Mouse (Mus musculus) limb, embryonic 11.5 days (tissue): ENCODE results near the gene Cdc6. TPM values are rescaled to one million over a fixed set of nuclear protein-coding genes. Genes with fewer than 3 reads are reported as not detected.

Experiments used
- ATAC-seq: fragments of 200-750 bp; cut with Nextera tagmentation; 2 replicates; pipeline ENCODE4 v1.8.0; 2017; ENCODE audit warnings: low read depth; ENCODE audit not compliant: insufficient number of reproducible peaks, low FRiP score, low TSS enrichment
- DNase-seq: peaks from one replicate; pipeline ENCODE4 v3.0.0-alpha.2; 2015; ENCODE audit warnings: low spot score
- H3K27ac ChIP-seq: fragments of 300-500 bp; sonication (generic); replicated peaks from 2 replicates; pipeline ENCODE4 v1.5.1; 2014; ENCODE audit warnings: low read depth, mild to moderate bottlenecking, low read length
- H3K27me3 ChIP-seq: fragments of 300-500 bp; sonication (generic); 2 replicates; pipeline ENCODE4 v1.6.1; 2014; ENCODE audit warnings: mild to moderate bottlenecking, low read length, mixed read lengths; ENCODE audit not compliant: control insufficient read depth, insufficient read depth
- H3K36me3 ChIP-seq: fragments of 300-500 bp; sonication (generic); 2 replicates; pipeline ENCODE4 v1.6.1; 2014; ENCODE audit warnings: mild to moderate bottlenecking, low read length, moderate library complexity, mixed read lengths; ENCODE audit not compliant: control insufficient read depth, insufficient read depth
- H3K4me1 ChIP-seq: fragments of 300-500 bp; sonication (generic); 2 replicates; pipeline ENCODE4 v1.6.1; 2014; ENCODE audit warnings: low read length, mixed read lengths; ENCODE audit not compliant: control insufficient read depth, insufficient read depth
- H3K4me2 ChIP-seq: fragments of 300-500 bp; sonication (generic); 2 replicates; pipeline ENCODE4 v1.6.1; 2014; ENCODE audit warnings: low read depth, mild to moderate bottlenecking, moderate library complexity; ENCODE audit not compliant: severe bottlenecking
- H3K4me3 ChIP-seq: fragments of 300-500 bp; sonication (generic); 2 replicates; pipeline ENCODE4 v1.5.1; 2014; ENCODE audit warnings: low read depth, low read length
- H3K9ac ChIP-seq: fragments of 300-500 bp; sonication (generic); 2 replicates; pipeline ENCODE4 v1.6.1; 2014; ENCODE audit warnings: mild to moderate bottlenecking, low read length
- H3K9me3 ChIP-seq: fragments of 300-500 bp; sonication (generic); 2 replicates; pipeline ENCODE4 v1.6.1; 2016; ENCODE audit warnings: low read length; ENCODE audit not compliant: control insufficient read depth
- WGBS: fragments of 180-500 bp; shearing (Covaris S2); extraction: QIAGEN DNeasy Blood & Tissue Kit; methylation state at CpG from one replicate; pipeline ENCODE4 v1.1.7; 2014; 5-methylcytosine and 5-hydroxymethylcytosine counted together
- polyA plus RNA-seq: library from polyadenylated mRNA; unstranded; fragments of >200 nt; fragmentation: Nextera tagmentation; extraction: Ambion mirVana; gene quantifications from 2 replicates; pipeline ENCODE4 v1.2.1, GENCODE M21; 2014

The Cdc6 gene
- polyA plus RNA-seq, 1 experiment from 2014 or later = 58.7 TPM

DNA sequence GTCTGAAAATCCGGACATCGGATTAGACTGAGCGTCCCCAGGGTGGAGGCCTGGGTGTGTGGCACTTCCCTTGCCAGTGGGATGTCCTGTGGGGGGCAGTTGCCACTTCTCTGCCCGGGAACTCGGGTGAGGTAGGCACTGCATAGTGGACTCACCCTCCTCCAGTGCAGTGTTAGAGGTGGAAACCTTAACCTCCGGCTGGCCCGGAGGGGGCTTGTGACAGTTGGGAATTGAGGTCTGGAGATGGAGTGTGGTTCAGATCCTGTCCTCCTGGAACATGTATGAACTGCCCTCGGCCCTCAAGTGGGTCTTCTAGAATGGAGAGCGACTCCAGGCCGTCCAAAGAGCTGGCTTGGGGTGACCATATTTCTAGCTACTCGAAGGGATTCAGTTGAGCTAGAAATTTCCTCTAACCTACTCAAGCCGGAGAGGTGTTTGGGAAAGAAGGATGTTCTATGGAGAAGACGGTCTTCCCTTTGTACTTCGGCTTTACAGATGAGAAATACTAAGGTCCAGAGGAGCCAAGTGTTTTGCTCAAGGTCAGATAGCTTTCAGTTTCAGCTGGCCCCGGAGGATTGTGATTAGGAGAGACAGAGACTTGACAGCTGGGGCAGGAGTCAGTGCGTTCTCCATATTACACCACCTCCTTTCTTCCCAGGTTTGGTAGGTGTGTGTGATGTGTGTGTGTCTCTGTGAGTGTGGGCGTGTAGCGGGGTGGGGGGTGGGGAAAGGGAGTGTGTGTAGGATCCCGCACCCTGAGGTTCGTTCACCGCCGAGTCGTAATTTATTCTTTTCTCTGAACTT is 29.2 kb downstream of the Cdc6 start:
- H3K27me3 ChIP-seq = no peaks in the 10 kb centered on the region
- ATAC-seq = peak; percentile 18; the same call in 1 of the 2 replicates
- 3% methylated on average over 23 of the region's 23 CpGs for WGBS

DNA sequence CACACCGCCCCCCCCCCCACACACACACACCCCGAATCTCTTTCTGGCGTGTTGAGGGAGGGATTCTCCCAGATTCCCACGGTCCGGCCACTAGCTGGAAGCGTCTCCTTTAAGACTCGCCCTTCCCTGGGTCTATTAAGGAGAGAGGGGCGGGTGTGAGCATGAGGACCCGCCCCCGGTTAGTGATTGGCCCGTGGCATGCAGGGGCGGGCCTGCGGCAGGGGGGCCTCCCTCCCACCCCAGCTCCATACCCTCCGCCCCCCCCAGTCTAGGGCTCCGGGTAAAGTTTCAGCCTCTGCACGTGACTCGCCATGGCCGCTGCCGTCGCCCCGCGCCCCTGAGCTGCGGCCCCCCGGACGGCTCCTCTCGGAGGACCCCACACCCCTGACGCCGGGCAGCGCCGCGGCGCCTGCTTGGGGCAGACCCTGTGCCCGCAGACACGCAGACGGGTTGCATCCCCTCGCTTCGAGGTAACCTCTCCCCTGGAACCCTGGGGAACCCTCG is 29.9 kb downstream of the Cdc6 start:
- under 1% methylated on average over 28 of the region's 38 CpGs for WGBS
- H3K9ac ChIP-seq = peak overlapping the region; percentile 89
- ATAC-seq (peak; percentile 85), DNase-seq (peak; percentile 91)
- H3K4me2 ChIP-seq = peak overlapping the region; percentile 77
- no peaks in the 10 kb centered on the region for H3K9me3 ChIP-seq
- H3K27ac ChIP-seq = peak overlapping the region; percentile 91
- H3K27me3 ChIP-seq = no peaks in the 10 kb centered on the region
- peak overlapping the region; percentile 68 for H3K4me3 ChIP-seq
- no peaks in the 10 kb centered on the region for H3K36me3 ChIP-seq
- peaks cover 67% of the 10 kb centered on the region for H3K4me1 ChIP-seq

More for the DNA sequence above, 29.2 kb downstream of the Cdc6 start:
- Histone ChIP-seq H3K27ac (peak overlapping the region; percentile 91), H3K9ac (peak overlapping the region; percentile 41), H3K4me1 (peaks cover 67% of the 10 kb centered on the region), H3K9me3 (no peaks in the 10 kb centered on the region), H3K4me2 (peak overlapping the region; percentile 77), H3K4me3 (peak overlapping the region; percentile 68), H3K36me3 (no peaks in the 10 kb centered on the region)
- peak; percentile 47 for DNase-seq

DNA sequence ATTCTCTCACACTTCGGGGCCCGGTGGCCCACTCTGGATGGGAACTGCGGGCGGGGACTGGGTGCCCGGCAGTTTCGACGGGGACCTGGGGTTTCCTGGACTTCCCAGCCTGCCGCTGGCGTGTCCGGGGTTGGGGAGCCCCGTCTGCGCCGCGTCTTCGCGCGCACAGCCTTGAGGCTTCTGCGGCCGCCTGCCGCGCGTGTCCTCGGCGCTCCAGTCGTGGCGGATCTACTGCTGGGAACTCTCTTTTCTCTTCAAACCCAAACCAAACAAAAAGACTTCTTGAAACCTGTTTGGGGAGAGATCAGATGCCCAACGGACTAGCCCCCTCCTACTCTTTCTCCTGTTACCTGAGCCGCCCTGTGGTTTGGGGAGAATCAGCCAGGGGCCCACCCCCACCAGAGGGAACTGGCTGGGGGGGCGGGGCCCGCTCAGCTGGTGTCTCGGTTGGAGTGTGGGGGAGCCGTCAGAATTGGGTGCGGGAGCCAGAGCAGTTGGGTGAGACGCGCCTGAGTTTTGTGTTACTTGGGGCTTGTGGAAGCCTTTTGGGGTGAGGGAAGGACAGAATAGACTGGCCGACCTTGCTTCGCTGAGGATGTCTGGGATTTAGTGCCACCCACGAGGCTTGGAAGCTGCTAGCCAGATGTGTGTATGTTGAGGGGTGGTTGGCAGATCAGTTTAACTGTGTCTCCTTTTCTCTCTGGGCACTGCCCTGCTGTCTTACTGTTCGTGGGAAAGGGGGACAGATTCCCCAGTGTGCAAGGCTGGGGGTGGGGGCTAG is 30.5 kb downstream of the Cdc6 start:
- peak overlapping the region; percentile 89 for H3K9ac ChIP-seq
- H3K36me3 ChIP-seq = no peaks in the 10 kb centered on the region
- H3K9me3 ChIP-seq = no peaks in the 10 kb centered on the region
- no peak for DNase-seq
- peak overlapping the region; percentile 68 for H3K4me3 ChIP-seq
- H3K27me3 ChIP-seq = no peaks in the 10 kb centered on the region
- H3K4me1 ChIP-seq = peaks cover 67% of the 10 kb centered on the region
- WGBS = under 1% methylated on average over 39 of the region's 39 CpGs
- H3K27ac ChIP-seq = peak overlapping the region; percentile 91
- peak overlapping the region; percentile 77 for H3K4me2 ChIP-seq
- no peak for ATAC-seq

GRCm38 (mm10) chr11:98938701-98939083 is 31.1 kb downstream of the Cdc6 start:
- Histone ChIP-seq H3K27me3 (no peaks in the 10 kb centered on the region), H3K36me3 (no peaks in the 10 kb centered on the region), H3K9ac (peak overlapping the region; percentile 89; the same call in 1 of the 2 replicates), H3K4me1 (peaks cover 67% of the 10 kb centered on the region), H3K9me3 (no peaks in the 10 kb centered on the region), H3K4me2 (peak overlapping the region; percentile 77), H3K4me3 (peak overlapping the region; percentile 68), H3K27ac (no peak overlapping the region)
- ATAC-seq = no peak
- 36% methylated on average over 7 of the region's 7 CpGs for WGBS
- DNase-seq = no peak

DNA sequence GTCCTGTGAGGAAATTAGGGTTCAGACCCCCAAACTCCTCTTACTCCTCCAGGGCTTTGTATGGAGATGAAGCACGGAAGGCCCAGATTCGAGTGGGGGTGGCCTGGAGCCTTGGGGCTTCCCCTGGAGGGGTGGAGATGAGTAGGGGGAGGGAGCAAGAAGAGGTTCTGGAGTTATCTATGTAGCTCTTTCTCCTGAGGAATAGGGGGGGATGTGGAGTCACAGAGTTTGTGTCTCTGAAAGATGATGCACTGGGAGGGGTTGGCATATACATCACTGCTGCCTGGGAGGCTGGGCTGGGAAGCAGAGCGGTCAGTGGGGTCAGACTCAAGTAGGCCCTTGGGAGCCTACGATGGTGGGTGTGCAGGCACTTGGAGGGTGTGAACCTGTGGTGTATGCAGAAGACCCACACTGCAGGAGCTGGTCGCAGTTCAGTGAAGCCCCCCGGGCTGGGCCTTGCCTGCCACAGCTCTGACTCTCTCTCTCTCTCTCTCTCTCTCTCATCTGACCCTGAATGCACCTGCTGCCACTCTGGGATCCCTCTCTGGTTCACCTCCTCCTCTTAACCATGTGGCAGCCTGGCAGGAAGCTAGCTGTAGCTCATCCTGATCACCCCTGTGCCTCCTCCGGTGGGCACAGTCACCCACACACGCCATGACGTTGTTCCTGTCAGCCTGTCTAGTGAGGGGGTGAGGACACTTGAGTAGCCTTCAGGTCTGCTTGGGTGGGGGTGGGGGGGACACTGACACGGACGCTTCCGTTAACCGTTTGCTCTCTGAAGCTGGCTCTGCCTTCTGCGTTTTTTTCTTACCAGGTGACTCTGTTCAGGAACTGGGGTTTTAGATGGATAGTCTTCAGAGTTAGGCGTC is 31.7 kb downstream of the Cdc6 start:
- Histone ChIP-seq H3K4me2 (peak overlapping the region; percentile 77), H3K4me1 (peaks cover 74% of the 10 kb centered on the region), H3K9ac (peak overlapping the region; percentile 89; the same call in 1 of the 2 replicates), H3K27me3 (no peaks in the 10 kb centered on the region), H3K27ac (no peak overlapping the region; the same call in 1 of the 2 replicates), H3K4me3 (peak overlapping the region; percentile 68), H3K36me3 (no peaks in the 10 kb centered on the region), H3K9me3 (no peaks in the 10 kb centered on the region)
- no peak for DNase-seq
- WGBS = 51% methylated on average over 15 of the region's 15 CpGs
- no peak for ATAC-seq

DNA sequence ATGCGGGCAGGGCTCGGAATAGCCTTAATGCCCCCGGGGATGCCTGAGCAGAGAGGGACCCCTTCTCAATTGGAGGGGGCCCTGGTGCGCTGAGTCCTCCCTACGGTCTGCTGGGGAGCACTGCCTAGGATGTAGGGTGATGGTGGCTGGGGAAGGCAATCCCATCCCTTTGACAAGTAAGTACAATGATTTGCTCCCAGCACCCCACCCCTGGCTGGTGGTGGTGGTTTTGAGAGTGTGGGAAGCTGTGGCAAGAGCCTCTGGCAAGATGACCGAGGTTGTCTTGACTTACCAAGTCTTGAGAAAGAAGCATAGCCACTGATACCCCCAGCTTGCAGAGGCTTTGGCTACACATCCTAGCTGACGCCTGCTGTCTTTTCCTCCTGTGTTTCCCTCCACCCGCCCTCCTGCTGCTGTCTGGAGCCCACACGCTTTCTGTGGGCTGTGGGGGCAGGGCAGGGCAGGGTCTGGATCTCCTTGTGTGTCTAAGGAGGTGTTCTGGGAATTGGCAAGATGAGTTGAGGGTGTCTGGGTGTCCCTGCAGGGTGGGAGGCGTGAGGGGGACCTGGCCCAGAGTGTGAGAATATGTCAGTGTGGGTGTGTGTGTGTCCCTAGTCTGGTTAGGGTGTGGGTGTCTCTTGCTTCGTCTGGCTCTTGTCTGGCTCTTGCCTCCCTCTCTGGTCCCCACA is 32.5 kb downstream of the Cdc6 start:
- no peak for DNase-seq
- Histone ChIP-seq H3K4me1 (peaks cover 80% of the 10 kb centered on the region), H3K9me3 (no peaks in the 10 kb centered on the region), H3K9ac (peak overlapping the region; percentile 37; the same call in 1 of the 2 replicates), H3K27ac (peak overlapping the region; percentile 84), H3K27me3 (no peaks in the 10 kb centered on the region), H3K36me3 (no peaks in the 10 kb centered on the region), H3K4me2 (peak overlapping the region; percentile 77), H3K4me3 (peak overlapping the region; percentile 30)
- ATAC-seq = no peak
- WGBS = 45% methylated on average over 11 of the region's 11 CpGs

DNA sequence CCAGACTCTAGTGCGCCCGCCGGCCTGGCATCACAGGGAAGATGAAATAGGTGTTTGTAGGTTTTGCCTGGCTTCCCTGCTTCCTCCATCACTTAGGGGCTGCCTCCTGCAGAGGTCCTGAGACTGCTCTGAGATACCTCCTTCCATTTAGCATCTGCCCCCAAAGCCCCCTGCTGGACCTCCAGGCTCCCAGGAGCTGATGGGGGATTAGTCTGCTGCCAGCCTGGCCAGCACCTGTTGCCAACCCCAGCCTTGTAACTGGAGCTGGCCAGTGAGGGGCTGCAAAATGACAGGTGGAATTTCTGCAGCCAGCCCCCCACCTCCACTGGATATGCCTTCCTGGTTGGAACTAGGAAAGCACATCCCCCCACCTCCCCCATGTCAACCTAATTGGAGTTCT is 33.2 kb downstream of the Cdc6 start:
- Histone ChIP-seq H3K4me2 (peak overlapping the region; percentile 77), H3K9ac (peak overlapping the region; percentile 27; the same call in 1 of the 2 replicates), H3K27me3 (no peaks in the 10 kb centered on the region), H3K36me3 (no peaks in the 10 kb centered on the region), H3K9me3 (no peaks in the 10 kb centered on the region), H3K4me1 (peaks cover 81% of the 10 kb centered on the region), H3K4me3 (peak overlapping the region; percentile 30), H3K27ac (peak overlapping the region; percentile 84)
- DNase-seq (no peak), ATAC-seq (no peak)
- WGBS = 46% methylated on average over 3 of the region's 3 CpGs
